Mouse (Mus musculus) fibroblast of lung, adult 2 months (primary cell): Measurements from ENCODE around the gene Olfr1216.
"Not testable (repeated sequence)": the region's sequence is repeated elsewhere in the genome, so short reads cannot be mapped to it uniquely, and the experiment has no call there.

Source experiments
- DNase-seq: peaks from one replicate; pipeline ENCODE4 v3.0.0-alpha.2; 2011; ENCODE audit warnings: low read depth

The Olfr1216 gene

GRCm38 (mm10) chr2:89018240-89018639 lies at the start of gene Olfr1216:
TSS of gene Olfr1216 (minus strand) at chr2:89018340.
- no peak for DNase-seq

GRCm38 (mm10) chr2:89061087-89061486 lies 42.9 kb upstream of the Olfr1216 start, which contains the start of gene Olfr1218:
TSS of gene Olfr1218 (minus strand) at chr2:89061187.
- no peak for DNase-seq

GRCm38 (mm10) chr2:89031965-89032364 lies 13.8 kb upstream of the Olfr1216 start, which contains the start of gene Olfr1217:
TSS of gene Olfr1217 (minus strand) at chr2:89032065.
- no peak for DNase-seq

- not testable (repeated sequence) for DNase-seq
Observed at GRCm38 (mm10) chr2:89021436-89021835, 3.3 kb upstream of the Olfr1216 start.

- no peak for DNase-seq
Observed at GRCm38 (mm10) chr2:89006873-89007272, 11.3 kb downstream of the Olfr1216 start, which contains the start of gene Olfr1215. TSS of gene Olfr1215 (minus strand) at chr2:89006973.

GRCm38 (mm10) chr2:88992553-88992952 lies 25.6 kb downstream of the Olfr1216 start, which contains the start of gene Olfr1214:
TSS of gene Olfr1214 (minus strand) at chr2:88992653.
- no peak for DNase-seq

- DNase-seq: no peak
Observed at GRCm38 (mm10) chr2:88980181-88980580, 38.0 kb downstream of the Olfr1216 start, which contains the start of gene Gm13762. TSS of gene Gm13762 (minus strand) at chr2:88980281.
